Mouse (Mus musculus) liver, postnatal 0 days (tissue): ENCODE results near the gene Nsun2.

Experiments
- CTCF ChIP-seq: sonication (generic); IDR thresholded peaks from 2 replicates; pipeline ENCODE4 v1.5.1; 2016; ENCODE audit warnings: antibody characterized with exemption, low read depth
- EP300 ChIP-seq: IDR thresholded peaks from 2 replicates; pipeline ENCODE4 v1.6.1; 2016; ENCODE audit warnings: antibody characterized with exemption, low read depth, mild to moderate bottlenecking

GRCm38 (mm10) chr13:69517445-69517844 lies 16.1 kb upstream of the Nsun2 start:
- no peak for TF ChIP-seq CTCF
- TF ChIP-seq EP300, result no peak
